Mouse (Mus musculus) CH12.LX (cell line): ENCODE measurements around the gene Slc12a6. TPM values are rescaled to one million over a fixed set of nuclear protein-coding genes. Genes with fewer than 3 reads are reported as not detected.
A peak's percentile ranks its signal among the peaks of the same experiment; 100 is the strongest.

Source experiments
- DNase-seq: peaks from one replicate; pipeline ENCODE4 v3.0.0-alpha.2; 2013; ENCODE audit errors: extremely low read depth
- H3K27ac ChIP-seq: 2 replicates; pipeline ENCODE4 v1.5.1; 2012; ENCODE audit warnings: low read depth, mild to moderate bottlenecking, control low read depth, moderate library complexity; ENCODE audit not compliant: insufficient read depth
- H3K27me3 ChIP-seq: replicated peaks from 2 replicates; pipeline ENCODE3; 2012; ENCODE audit warnings: inconsistent platforms
- H3K36me3 ChIP-seq, 2 experiments: replicated peaks in 1 of 2; 2 replicates each; pipeline versions ENCODE3 to v1.6.1; 2012; ENCODE audit warnings: inconsistent platforms in 1 of 2, low read length in 1 of 2, mild to moderate bottlenecking in 1 of 2, mixed read lengths in 1 of 2, moderate library complexity in 1 of 2; ENCODE audit not compliant: control insufficient read depth in 1 of 2, insufficient read depth in 1 of 2
- H3K4me1 ChIP-seq, 2 experiments: 2 replicates each; pipeline ENCODE4 v1.6.1; 2012; ENCODE audit warnings: inconsistent platforms in 1 of 2, moderate library complexity in 1 of 2; ENCODE audit not compliant: insufficient read depth in 2 of 2, control insufficient read depth in 1 of 2
- H3K4me2 ChIP-seq: 2 replicates; pipeline ENCODE4 v1.6.1; 2012; ENCODE audit warnings: low read depth, mild to moderate bottlenecking, control low read depth; ENCODE audit not compliant: poor library complexity, insufficient read depth, severe bottlenecking
- H3K4me3 ChIP-seq, 3 experiments: fragments of 150-350 bp in 1 of 3; sonication (generic) in 1 of 3; replicated peaks in 1 of 3; 2 replicates each; pipeline versions ENCODE3 to v1.5.1; 2011 to 2012; ENCODE audit warnings: low read depth in 2 of 3, low read length in 2 of 3, mild to moderate bottlenecking in 2 of 3, moderate library complexity in 2 of 3, control low read depth in 1 of 3, improper control_type of control experiment in 1 of 3, inconsistent platforms in 1 of 3, mixed read lengths in 1 of 3; ENCODE audit not compliant: poor library complexity in 1 of 3
- H3K79me2 ChIP-seq: replicated peaks from 2 replicates; pipeline ENCODE4 v1.6.1; 2012; ENCODE audit warnings: mild to moderate bottlenecking, moderate library complexity; ENCODE audit not compliant: control insufficient read depth, poor library complexity, insufficient read depth, severe bottlenecking; ENCODE audit errors: extremely low read depth
- H3K9ac ChIP-seq: 2 replicates; pipeline ENCODE4 v1.6.1; 2012; ENCODE audit warnings: low read depth, mild to moderate bottlenecking, control low read depth, moderate library complexity; ENCODE audit not compliant: insufficient read depth
- H3K9me3 ChIP-seq: replicated peaks from 2 replicates; pipeline ENCODE3; 2012; ENCODE audit warnings: low read length, inconsistent platforms, mixed read lengths
- BHLHE40 ChIP-seq: IDR thresholded peaks from 2 replicates; pipeline ENCODE4 v1.6.1; 2011; ENCODE audit warnings: mild to moderate bottlenecking, low read depth, low read length, improper control_type of control experiment
- E2F4 ChIP-seq: IDR thresholded peaks from 2 replicates; pipeline ENCODE4 v1.6.1; 2011; ENCODE audit warnings: low read depth, low read length, improper control_type of control experiment; ENCODE audit not compliant: insufficient replicate concordance
- ELF1 ChIP-seq: IDR thresholded peaks from 2 replicates; pipeline ENCODE4 v1.6.1; 2014; ENCODE audit warnings: low read depth, mild to moderate bottlenecking, inconsistent platforms, low read length, improper control_type of control experiment
- EP300 ChIP-seq: IDR thresholded peaks from 2 replicates; pipeline ENCODE4 v1.6.1; 2011; ENCODE audit warnings: low read length, improper control_type of control experiment
- GABPA ChIP-seq: IDR thresholded peaks from 2 replicates; pipeline ENCODE4 v1.6.1; 2012; ENCODE audit warnings: low read depth, low read length, improper control_type of control experiment, inconsistent platforms; ENCODE audit not compliant: insufficient replicate concordance
- HCFC1 ChIP-seq: IDR thresholded peaks from 2 replicates; pipeline ENCODE4 v1.6.1; 2012; ENCODE audit warnings: low read depth, mild to moderate bottlenecking, inconsistent platforms, low read length, improper control_type of control experiment
- JUN ChIP-seq: IDR thresholded peaks from 2 replicates; pipeline ENCODE4 v1.6.1; 2011; ENCODE audit warnings: low read depth, mild to moderate bottlenecking, low read length, improper control_type of control experiment, moderate library complexity; ENCODE audit not compliant: insufficient read depth
- KAT2A ChIP-seq: IDR thresholded peaks from 2 replicates; pipeline ENCODE4 v1.6.1; 2012; ENCODE audit warnings: low read length, improper control_type of control experiment, inconsistent platforms; ENCODE audit not compliant: insufficient replicate concordance
- MAFK ChIP-seq: IDR thresholded peaks from 2 replicates; pipeline ENCODE4 v1.6.1; 2011; ENCODE audit warnings: low read length, improper control_type of control experiment; ENCODE audit not compliant: insufficient replicate concordance
- MAX ChIP-seq: IDR thresholded peaks from 2 replicates; pipeline ENCODE4 v1.6.1; 2011; ENCODE audit warnings: low read length, improper control_type of control experiment
- MAZ ChIP-seq: IDR thresholded peaks from 2 replicates; pipeline ENCODE4 v1.6.1; 2012; ENCODE audit warnings: low read depth, mild to moderate bottlenecking, inconsistent platforms, low read length, improper control_type of control experiment, moderate library complexity
- MXI1 ChIP-seq: IDR thresholded peaks from 2 replicates; pipeline ENCODE4 v1.6.1; 2011; ENCODE audit warnings: mild to moderate bottlenecking, low read depth, low read length, improper control_type of control experiment
- MYC ChIP-seq: IDR thresholded peaks from 2 replicates; pipeline ENCODE4 v1.6.1; 2011; ENCODE audit warnings: low read depth, mild to moderate bottlenecking, improper control_type of control experiment, low read length
- NRF1 ChIP-seq: IDR thresholded peaks from 2 replicates; pipeline ENCODE4 v1.6.1; 2014; ENCODE audit warnings: low read depth, mild to moderate bottlenecking, inconsistent platforms, low read length, improper control_type of control experiment, moderate library complexity
- POLR2A ChIP-seq: IDR thresholded peaks from 2 replicates; pipeline ENCODE4 v1.6.1; 2011; ENCODE audit warnings: low read depth, mild to moderate bottlenecking, improper control_type of control experiment, low read length
- POLR2AphosphoS2 ChIP-seq: IDR thresholded peaks from 2 replicates; pipeline ENCODE4 v1.6.1; 2011; ENCODE audit warnings: low read depth, low read length, improper control_type of control experiment
- RCOR1 ChIP-seq: conservative IDR thresholded peaks from 2 replicates; pipeline ENCODE4 v1.6.1; 2012; ENCODE audit warnings: low read depth, mild to moderate bottlenecking, inconsistent platforms, low read length, improper control_type of control experiment
- SIN3A ChIP-seq: IDR thresholded peaks from 2 replicates; pipeline ENCODE4 v1.6.1; 2012; ENCODE audit warnings: low read length, improper control_type of control experiment, inconsistent platforms
- SMC3 ChIP-seq: IDR thresholded peaks from 2 replicates; pipeline ENCODE4 v1.6.1; 2011; ENCODE audit warnings: low read depth, low read length, improper control_type of control experiment
- TBP ChIP-seq: conservative IDR thresholded peaks from 2 replicates; pipeline ENCODE4 v1.6.1; 2011; ENCODE audit warnings: low read depth, low read length, improper control_type of control experiment
- TCF12 ChIP-seq: IDR thresholded peaks from 2 replicates; pipeline ENCODE4 v1.6.1; 2014; ENCODE audit warnings: low read depth, mild to moderate bottlenecking, inconsistent platforms, low read length, improper control_type of control experiment
- USF1 ChIP-seq: IDR thresholded peaks from 2 replicates; pipeline ENCODE4 v1.6.1; 2014; ENCODE audit warnings: low read depth, mild to moderate bottlenecking, inconsistent platforms, low read length, improper control_type of control experiment
- ZKSCAN1 ChIP-seq: IDR thresholded peaks from 2 replicates; pipeline ENCODE4 v1.6.1; 2012; ENCODE audit warnings: low read depth, inconsistent platforms, low read length, improper control_type of control experiment, borderline replicate concordance
- ZMIZ1 ChIP-seq: IDR thresholded peaks from 2 replicates; pipeline ENCODE4 v1.6.1; 2012; ENCODE audit warnings: low read depth, mild to moderate bottlenecking, inconsistent platforms, low read length, improper control_type of control experiment
- dilution Hi-C: fragments of 300-500 bp; cut with MboI; formaldehyde crosslinking; loops from 2 replicates; pipeline ENCODE4 v1.14.3; 2020; ENCODE audit warnings: low sequenced_read_pairs; ENCODE audit not compliant: extremely low pct_unique_long_range_greater_than_20kb, extremely low pct_ligation_motif_present
- in situ Hi-C: fragments of 300-500 bp; cut with MboI; formaldehyde crosslinking; loops from 3 replicates; pipeline ENCODE4 v1.14.3; 2019; ENCODE audit warnings: low sequenced_read_pairs, low pct_ligation_motif_present, low pct_unique_long_range_greater_than_20kb, mixed read lengths
- polyA plus RNA-seq: library from polyadenylated mRNA; unstranded; fragments of >175 nt; gene quantifications from 2 replicates; pipeline ENCODE4 v1.2.1, GENCODE M21; 2012; ENCODE audit warnings: low read depth; ENCODE audit not compliant: insufficient read length
- total RNA-seq, 2 experiments: library from RNA; depleted of rRNA; stranded (reverse); fragments of 300-350 nt in 1 of 2; fragments of >200 nt in 1 of 2; gene quantifications; 2 replicates each; pipeline ENCODE4 v1.2.3; 2012 to 2014

Gene Slc12a6
- total and polyA plus RNA-seq, 3 experiments, result 7.8 to 14.8 (median 10.5) TPM

GRCm38 (mm10) chr2:112239935-112240721, 25.5 kb upstream of the Slc12a6 start:
- Histone ChIP-seq H3K27me3 (no peaks in the 10 kb centered on the region), H3K4me1 (peaks cover 3 to 51% of the 10 kb centered on the region in 2 experiments), H3K4me2 (peak overlapping the region; percentile 66), H3K4me3 (peak overlapping the region; percentile 81 to 96 (median 92)), H3K27ac (no peak overlapping the region; the same call in 1 of the 2 replicates), H3K36me3 (peaks cover 13 to 39% of the 10 kb centered on the region in 2 experiments), H3K9me3 (no peaks in the 10 kb centered on the region), H3K79me2 (peaks cover 10% of the 10 kb centered on the region), H3K9ac (peak overlapping the region; percentile 85)
- DNase-seq, result peak; percentile 65
- in situ Hi-C loops, result no loop called here
- peak; percentile 38; the same call in 1 of the 2 replicates for TF ChIP-seq BHLHE40
- TF ChIP-seq ZMIZ1, result no peak; the same call in 1 of the 2 replicates
- TF ChIP-seq HCFC1, result peak; percentile 11; the same call in 1 of the 2 replicates
- no peak for TF ChIP-seq NRF1
- peak; percentile 67 for TF ChIP-seq ELF1
- TF ChIP-seq MYC, result no peak
- TF ChIP-seq SMC3, result peak; percentile 12
- TF ChIP-seq MAZ, result peak; percentile 28; the same call in 1 of the 2 replicates
- dilution Hi-C loops, result no loop called here

DNA sequence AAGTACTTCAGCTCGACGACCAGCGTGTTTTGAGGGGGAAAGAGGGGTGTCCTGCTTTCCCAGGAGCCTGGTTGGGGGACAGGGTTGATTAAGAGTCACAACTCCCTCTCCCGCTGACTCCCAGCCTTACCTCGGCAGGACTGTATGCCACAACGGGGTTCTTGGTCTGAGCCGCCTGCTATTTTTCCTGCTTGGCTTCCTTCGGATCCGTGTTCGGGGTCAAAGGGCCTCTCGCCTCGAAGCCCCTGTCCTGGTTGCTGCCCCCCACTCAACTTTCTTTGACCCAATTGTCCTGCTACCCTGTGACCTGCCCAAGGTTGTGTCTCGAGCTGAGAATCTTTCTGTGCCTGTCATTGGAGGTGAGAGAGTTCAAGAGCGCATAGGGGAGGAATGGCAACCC, 23.8 kb upstream of the Slc12a6 start:
- peaks cover 22 to 54% of the 10 kb centered on the region in 2 experiments for H3K36me3 ChIP-seq
- in situ Hi-C loops, result no loop called here

DNA sequence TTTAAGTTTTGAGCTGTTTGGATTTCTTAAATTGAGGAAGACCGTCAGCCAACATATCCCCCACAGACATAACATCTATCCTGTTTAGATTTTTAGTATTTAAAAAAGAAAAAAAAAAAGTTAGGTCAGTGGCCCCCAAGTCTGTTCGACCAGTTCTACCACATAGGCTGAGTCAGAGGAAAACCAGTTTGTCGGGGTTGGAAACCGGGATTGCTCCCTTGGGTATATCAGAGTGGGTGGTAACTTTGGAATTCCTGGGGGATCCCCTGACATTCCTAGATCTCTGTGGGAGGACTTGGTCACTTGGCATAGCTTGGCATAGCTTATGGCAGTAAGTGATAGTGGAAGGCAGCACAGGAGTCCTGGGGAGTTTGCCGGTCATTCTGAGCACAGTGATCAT, 20.3 kb upstream of the Slc12a6 start:
- Histone ChIP-seq H3K27me3 (no peaks in the 10 kb centered on the region), H3K4me1 (peaks cover 0 to 70% of the 10 kb centered on the region in 2 experiments; a peak in 2 of 4 replicates), H3K9ac (no peak overlapping the region), H3K79me2 (peaks cover 10% of the 10 kb centered on the region; the same call in 1 of the 2 replicates), H3K9me3 (no peaks in the 10 kb centered on the region), H3K4me2 (no peak overlapping the region), H3K4me3 (no peak overlapping the region), H3K36me3 (peaks cover 22 to 83% of the 10 kb centered on the region in 2 experiments)
- no peak for DNase-seq
- dilution Hi-C loops, result no loop called here
- TF ChIP-seq JUN (no peak), MAFK (no peak), E2F4 (no peak), SIN3A (no peak), EP300 (no peak), POLR2A (no peak), TCF12 (no peak), USF1 (no peak), MAZ (no peak), MAX (no peak), TBP (no peak), HCFC1 (no peak), BHLHE40 (no peak), KAT2A (no peak), ZMIZ1 (no peak), ZKSCAN1 (no peak), RCOR1 (no peak)
- TF ChIP-seq, all 38 proteins: peak for 0
- in situ Hi-C loops, result no loop called here
- H3K27ac ChIP-seq, result no peak overlapping the region

More for the DNA sequence above, 23.8 kb upstream of the Slc12a6 start:
- peaks cover 3 to 67% of the 10 kb centered on the region in 2 experiments for H3K4me1 ChIP-seq
- no peaks in the 10 kb centered on the region for H3K9me3 ChIP-seq
- no peak overlapping the region for H3K4me2 ChIP-seq
- DNase-seq, result no peak
- no peak overlapping the region for H3K9ac ChIP-seq
- peaks cover 10% of the 10 kb centered on the region for H3K79me2 ChIP-seq
- dilution Hi-C loops, result no loop called here
- H3K4me3 ChIP-seq, result no peak overlapping the region
- no peak overlapping the region for H3K27ac ChIP-seq
- TF ChIP-seq SMC3 (no peak), E2F4 (no peak), MAX (no peak), MXI1 (no peak), KAT2A (no peak), POLR2AphosphoS2 (no peak), BHLHE40 (no peak), GABPA (no peak)
- H3K27me3 ChIP-seq, result no peaks in the 10 kb centered on the region
